Mouse (Mus musculus): Measurements from ENCODE around the gene Gp1ba.

- TF ChIP-seq POLR2A (IDR thresholded peaks at IDR 0.05; ENCODE audit: control insufficient read depth, low read depth, low read length): no peak
- TF ChIP-seq CTCF (IDR thresholded peaks at IDR 0.05; ENCODE audit: control insufficient read depth, insufficient read depth, insufficient replicate concordance, low read depth, low read length): no peak
Observed at GRCm38 (mm10) chr11:70639976-70640375, 1.1 kb downstream of the Gp1ba start.

All from testis, adult 2 months (tissue).